ENCODE assay signal across 13 mouse cellular contexts in the genomic region with DNA sequence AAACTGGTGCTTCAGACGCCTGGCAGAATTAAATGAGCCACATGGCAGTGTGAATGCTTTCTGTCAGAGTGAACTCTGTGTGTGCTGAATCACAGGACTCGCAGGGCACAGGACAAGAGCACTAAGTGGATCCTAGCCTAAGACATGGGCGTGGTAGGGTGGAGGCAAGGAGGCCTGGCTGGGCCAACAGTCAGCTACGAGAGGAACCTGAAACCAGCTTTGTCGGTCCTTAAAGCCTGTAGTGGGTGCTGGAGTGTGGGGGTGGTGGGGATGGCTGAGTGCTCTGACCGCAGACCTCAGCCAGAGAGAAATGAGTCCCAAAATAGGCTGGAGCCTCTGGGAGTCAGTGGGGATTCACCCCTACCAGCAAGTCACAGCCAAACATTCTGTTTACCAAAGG. TPM values are rescaled to one million over a fixed set of nuclear protein-coding genes. Genes with fewer than 3 reads are reported as not detected.
DNase-seq lines count a peak whose midpoint lies in the region; ATAC-seq and TF ChIP-seq lines count a peak whose summit lies in the region.
"Had no signal": no experiment of that assay in that cellular context is flagged by ENCODE, and none has a peak within 500 bp of the region (broad histone marks: within the 10 kb centered on the region; RNA-seq: fewer than 3 reads in every experiment).

No protein-coding gene starts in this region.

- H3K9me3 ChIP-seq in heart, embryonic 14.5 days (ENCODE audit: control insufficient read depth, low read length), result no peaks in the 10 kb centered on the region
- no peaks in the 10 kb centered on the region for H3K9me3 ChIP-seq in midbrain, embryonic 13.5 days
- H3K9me3 ChIP-seq: embryonic facial prominence, embryonic 13.5 days; hindbrain, embryonic 15.5 days; megakaryocyte, embryonic 14.5 days had no signal

- peak overlapping the region; percentile 13; the same call in 1 of the 2 replicates for H3K9ac ChIP-seq in heart, embryonic 14.5 days (ENCODE audit: low read length)
- peak overlapping the region; percentile 5; the same call in 1 of the 2 replicates for H3K9ac ChIP-seq in midbrain, embryonic 13.5 days (replicated peaks)
- H3K9ac ChIP-seq: hindbrain, embryonic 15.5 days had no signal

- no peak for ATAC-seq in heart, embryonic 14.5 days (ENCODE audit: insufficient number of reproducible peaks, insufficient read depth, low FRiP score, low read depth)
- no peak for ATAC-seq in midbrain, embryonic 13.5 days

- 23% methylated on average over 6 of the region's 6 CpGs for WGBS in heart, embryonic 14.5 days
- WGBS in midbrain, embryonic 13.5 days, result 59% methylated on average over 6 of the region's 6 CpGs

- H3K4me2 ChIP-seq in heart, embryonic 14.5 days (ENCODE audit: low read length), result no peak overlapping the region
- no peak overlapping the region for H3K4me2 ChIP-seq in midbrain, embryonic 13.5 days (replicated peaks)
- H3K4me2 ChIP-seq: embryonic facial prominence, embryonic 13.5 days; hindbrain, embryonic 15.5 days had no signal

- peak overlapping the region; percentile 9; the same call in 1 of the 2 replicates for H3K4me3 ChIP-seq in gastrocnemius, adult 2 months
- H3K4me3 ChIP-seq in heart, embryonic 14.5 days (ENCODE audit: control insufficient read depth in 1 of 2, insufficient read depth in 1 of 2, low read depth in 1 of 2, low read length in 2 of 2), result no peak overlapping the region
- H3K4me3 ChIP-seq in midbrain, embryonic 13.5 days (replicated peaks), result no peak overlapping the region
- H3K4me3 ChIP-seq: embryonic facial prominence, embryonic 13.5 days; hindbrain, embryonic 15.5 days; megakaryocyte, embryonic 14.5 days had no signal

- TF ChIP-seq CTCF in gastrocnemius, adult 2 months (IDR thresholded peaks at IDR 0.05), result no peak

- H3K4me1 ChIP-seq in heart, embryonic 14.5 days (ENCODE audit: control insufficient read depth in 2 of 2, insufficient read depth in 2 of 2, low read length in 2 of 2), result peaks cover 77 to 91% of the 10 kb centered on the region in 2 experiments
- H3K4me1 ChIP-seq in midbrain, embryonic 13.5 days (replicated peaks), result peaks cover 39% of the 10 kb centered on the region

- no peaks in the 10 kb centered on the region for H3K36me3 ChIP-seq in heart, embryonic 14.5 days (ENCODE audit: control insufficient read depth, insufficient read depth, low read length)
- peaks cover 9% of the 10 kb centered on the region; the same call in 1 of the 2 replicates for H3K36me3 ChIP-seq in midbrain, embryonic 13.5 days
- H3K36me3 ChIP-seq: embryonic facial prominence, embryonic 13.5 days; hindbrain, embryonic 15.5 days had no signal

- DNase-seq in gastrocnemius, adult 2 months, result peak; percentile 71
- no peak for DNase-seq in gastrocnemius, postnatal 14 days
- peak; percentile 7 to 10 for DNase-seq in B cell, adult 2 months
- no peak for DNase-seq in kidney, postnatal 4 days
- no peak for DNase-seq in left cerebral cortex, postnatal 4 days
- no peak for DNase-seq in spleen, postnatal 14 days (ENCODE audit: low spot score in 2 of 2)
- DNase-seq: layer of hippocampus, postnatal 36 days; right cerebral cortex, postnatal 14 days had no signal

- H3K27me3 ChIP-seq in heart, embryonic 14.5 days (ENCODE audit: control insufficient read depth, insufficient read depth, low read length), result no peaks in the 10 kb centered on the region
- H3K27me3 ChIP-seq in midbrain, embryonic 13.5 days, result no peaks in the 10 kb centered on the region
- H3K27me3 ChIP-seq: embryonic facial prominence, embryonic 13.5 days; hindbrain, embryonic 15.5 days had no signal

- peak overlapping the region; percentile 78 for H3K27ac ChIP-seq in gastrocnemius, adult 2 months
- peak overlapping the region; percentile 50 to 71 for H3K27ac ChIP-seq in heart, embryonic 14.5 days (replicated peaks in 1 of 2; ENCODE audit: control insufficient read depth in 1 of 2, insufficient read depth in 1 of 2, low read depth in 2 of 2, low read length in 2 of 2)
- H3K27ac ChIP-seq in midbrain, embryonic 13.5 days, result 0 out of 2 replicates have a peak overlapping the region, but pooled peaks have one; percentile 3
- H3K27ac ChIP-seq: embryonic facial prominence, embryonic 13.5 days; hindbrain, embryonic 15.5 days had no signal

- intact Hi-C loops in gastrocnemius, adult 2 months (cut with DNase I), result loop anchor here (5.0 kb wide), 1 partner anchor 41 kb away; no protein-coding TSS in a partner anchor
- intact Hi-C loops in gastrocnemius, postnatal 14 days (cut with DNase I; ENCODE audit: low total_unique reads), result no loop called here
- intact Hi-C loops in left cerebral cortex, postnatal 4 days (cut with DNase I), result no loop called here

RNA-seq across cellular contexts. Expression of gene Angptl2, which starts 12.6 kb away (rescaled TPM):
- total RNA-seq in gastrocnemius, adult 2 months (2021), result 10 to 100 TPM; 20.6 to 47.1 TPM
- 100 to 1,000 TPM; 121 to 163 TPM for total RNA-seq in gastrocnemius, postnatal 14 days (2021)
- polyA plus RNA-seq in heart, embryonic 14.5 days (2014; fragmentation: Nextera tagmentation; extraction: Ambion mirVana), result 51.4 and 58.2 TPM in 2 replicates
- polyA plus RNA-seq in midbrain, embryonic 13.5 days (2015; fragmentation: Nextera tagmentation; extraction: Ambion mirVana), result 14.8 and 15.5 TPM in 2 replicates
- total RNA-seq in left cerebral cortex, postnatal 4 days (2021), result 1 to 10 TPM; 4.7 to 7.2 TPM

Comparison
In these comparisons a context has a peak if more than half of its experiments do, and no peak if none do; other contexts are left out.
1. DNase-seq: peak in gastrocnemius, adult 2 months (single experiment) and B cell, adult 2 months (2 of 2); none in gastrocnemius, postnatal 14 days (single experiment), kidney, postnatal 4 days (0 of 2), left cerebral cortex, postnatal 4 days (single experiment) and spleen, postnatal 14 days (0 of 2).
2. H3K27ac ChIP-seq: peak in every context shown above with its lines; median percentile 78 in gastrocnemius, adult 2 months; 60 in heart, embryonic 14.5 days; 3 in midbrain, embryonic 13.5 days.